Mouse (Mus musculus): ENCODE results near the gene Abhd8. TPM values are rescaled to one million over a fixed set of nuclear protein-coding genes. Genes with fewer than 3 reads are reported as not detected.

Abhd8 gene
- polyA plus RNA-seq, 1 experiment from 2014 or later: 46.6 TPM

DNA sequence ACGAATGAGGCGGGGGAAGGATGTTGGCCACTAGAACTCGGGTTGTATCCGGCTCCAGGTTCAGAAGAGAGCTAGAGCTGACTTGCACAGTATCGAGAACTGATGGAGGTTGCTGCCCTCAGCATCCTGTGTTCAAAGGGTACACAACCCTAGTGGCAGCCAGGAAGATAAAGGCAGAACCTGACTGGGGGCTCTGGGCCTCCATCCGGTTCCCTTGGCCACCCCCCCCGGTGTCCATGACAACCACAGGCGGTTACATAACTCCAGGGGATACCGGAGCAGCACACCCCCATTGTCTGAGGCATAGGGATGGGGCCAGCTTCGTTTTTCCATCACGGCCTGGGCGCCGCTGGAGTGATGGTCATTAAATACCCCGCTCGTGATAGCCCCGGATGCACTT lies 669 bp downstream of the Abhd8 start:
- H3K4me1 ChIP-seq (ENCODE audit: insufficient read depth, low read length): peaks cover 25% of the 10 kb centered on the region
- no peak overlapping the region for H3K27ac ChIP-seq (ENCODE audit: low read length)
- 4% methylated on average over 16 of the region's 16 CpGs for WGBS
- ATAC-seq (ENCODE audit: low FRiP score, low TSS enrichment): no peak
- H3K9me3 ChIP-seq (ENCODE audit: low read length): no peaks in the 10 kb centered on the region
- H3K36me3 ChIP-seq (ENCODE audit: insufficient read depth, low read length): peaks cover 13% of the 10 kb centered on the region; the same call in 1 of the 2 replicates
- peak overlapping the region; percentile 82 for H3K4me3 ChIP-seq (ENCODE audit: low read length)
- no peaks in the 10 kb centered on the region for H3K27me3 ChIP-seq (ENCODE audit: insufficient read depth, low read length)
- peak overlapping the region; percentile 83 for H3K4me2 ChIP-seq (replicated peaks; ENCODE audit: low read depth, low read length)
- H3K9ac ChIP-seq (replicated peaks; ENCODE audit: low read length): peak overlapping the region; percentile 82

DNA sequence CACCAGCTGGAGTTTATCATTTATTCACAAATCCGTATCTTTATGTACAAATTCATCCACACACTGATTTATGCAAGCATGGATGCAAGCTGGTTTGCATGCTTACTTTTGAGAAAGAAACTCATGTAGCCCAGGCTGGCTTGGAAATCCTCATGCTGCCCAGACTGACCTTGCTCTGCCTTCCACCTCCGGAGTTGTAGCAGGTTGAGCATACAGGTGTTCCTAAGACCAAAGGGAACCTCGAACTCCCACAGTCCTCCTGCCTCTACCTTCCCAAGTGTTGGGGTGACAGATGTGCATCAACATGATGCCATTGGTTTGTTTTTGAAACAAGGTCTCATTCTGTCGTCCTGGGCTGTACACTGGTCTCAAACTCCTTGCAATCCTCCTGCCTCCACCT lies 1.3 kb downstream of the Abhd8 start:
- 76% methylated on average over 4 of the region's 4 CpGs for WGBS
- no peaks in the 10 kb centered on the region for H3K27me3 ChIP-seq (ENCODE audit: insufficient read depth, low read length)
- peaks cover 25% of the 10 kb centered on the region for H3K4me1 ChIP-seq (ENCODE audit: insufficient read depth, low read length)
- peak overlapping the region; percentile 83 for H3K4me2 ChIP-seq (replicated peaks; ENCODE audit: low read depth, low read length)
- no peak overlapping the region; the same call in 1 of the 2 replicates for H3K9ac ChIP-seq (replicated peaks; ENCODE audit: low read length)
- H3K36me3 ChIP-seq (ENCODE audit: insufficient read depth, low read length): peaks cover 13% of the 10 kb centered on the region; the same call in 1 of the 2 replicates
- H3K9me3 ChIP-seq (ENCODE audit: low read length): no peaks in the 10 kb centered on the region
- peak overlapping the region; percentile 82; the same call in 1 of the 2 replicates for H3K4me3 ChIP-seq (ENCODE audit: low read length)
- no peak for ATAC-seq (ENCODE audit: low FRiP score, low TSS enrichment)
- H3K27ac ChIP-seq (ENCODE audit: low read length): no peak overlapping the region

DNA sequence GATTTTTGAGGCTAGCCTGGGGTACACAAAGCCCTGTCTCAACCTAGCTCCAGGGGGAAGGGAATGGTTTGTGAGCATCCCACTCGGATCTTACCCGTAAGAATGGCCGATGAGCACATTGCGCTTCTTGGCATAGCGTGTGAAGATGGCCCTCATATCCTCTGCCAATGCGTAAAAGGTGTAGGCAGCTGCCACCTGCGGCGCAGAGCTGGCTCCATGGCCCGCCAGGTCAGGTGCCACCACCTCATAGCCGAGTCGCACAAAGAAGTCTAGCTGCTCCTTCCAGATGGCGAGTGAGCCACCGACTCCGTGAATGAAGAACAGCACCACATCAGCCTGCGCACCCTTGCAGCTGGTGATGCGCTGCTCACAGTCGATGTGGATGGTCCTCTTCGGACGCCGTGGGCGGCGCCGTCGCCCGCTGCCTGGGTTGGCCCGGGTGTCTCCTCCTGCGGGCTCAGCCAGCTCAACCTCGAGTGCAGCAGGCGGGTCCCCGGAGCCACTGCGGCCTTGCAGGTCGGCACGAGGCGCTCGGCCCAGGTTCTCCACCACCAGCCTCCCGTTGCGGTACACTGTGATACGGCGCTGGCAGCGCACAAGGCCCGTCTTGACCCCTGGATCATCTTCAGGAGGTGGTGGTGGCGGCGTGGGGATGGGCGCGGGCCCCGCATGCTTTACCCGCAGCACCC lies 2.2 kb downstream of the Abhd8 start:
- H3K4me1 ChIP-seq (ENCODE audit: insufficient read depth, low read length): peaks cover 25% of the 10 kb centered on the region
- H3K4me2 ChIP-seq (replicated peaks; ENCODE audit: low read depth, low read length): no peak overlapping the region
- no peak for ATAC-seq (ENCODE audit: low FRiP score, low TSS enrichment)
- H3K36me3 ChIP-seq (ENCODE audit: insufficient read depth, low read length): peaks cover 13% of the 10 kb centered on the region; the same call in 1 of the 2 replicates
- H3K9me3 ChIP-seq (ENCODE audit: low read length): no peaks in the 10 kb centered on the region
- H3K4me3 ChIP-seq (ENCODE audit: low read length): no peak overlapping the region
- no peak overlapping the region for H3K27ac ChIP-seq (ENCODE audit: low read length)
- no peak overlapping the region for H3K9ac ChIP-seq (replicated peaks; ENCODE audit: low read length)
- no peaks in the 10 kb centered on the region for H3K27me3 ChIP-seq (ENCODE audit: insufficient read depth, low read length)
- WGBS: 89% methylated on average over 44 of the region's 47 CpGs

DNA sequence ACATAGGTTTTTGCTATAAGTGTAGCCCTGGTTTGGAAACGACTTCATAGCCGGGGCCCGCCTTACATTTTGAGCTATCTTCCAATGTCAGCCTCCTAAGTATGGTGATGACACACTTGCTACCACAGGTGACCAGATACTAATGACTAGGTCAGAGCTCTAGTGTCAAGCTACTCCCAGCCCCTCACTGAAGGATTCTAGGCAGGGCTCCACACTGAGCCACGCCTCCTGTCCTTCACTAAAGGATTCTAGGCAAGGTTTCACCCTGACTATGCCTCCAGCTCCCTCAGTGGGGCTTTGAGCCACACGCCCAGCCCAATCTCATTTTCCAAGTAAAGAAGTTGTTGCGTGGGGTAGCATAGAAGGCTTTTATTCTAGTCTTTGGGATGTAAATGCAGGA lies 2.7 kb downstream of the Abhd8 start:
- Histone ChIP-seq H3K4me3 (ENCODE audit: low read length) (no peak overlapping the region), H3K9ac (replicated peaks; ENCODE audit: low read length) (no peak overlapping the region), H3K4me2 (replicated peaks; ENCODE audit: low read depth, low read length) (no peak overlapping the region), H3K27me3 (ENCODE audit: insufficient read depth, low read length) (no peaks in the 10 kb centered on the region), H3K4me1 (ENCODE audit: insufficient read depth, low read length) (peaks cover 22% of the 10 kb centered on the region), H3K36me3 (ENCODE audit: insufficient read depth, low read length) (peaks cover 13% of the 10 kb centered on the region; the same call in 1 of the 2 replicates), H3K27ac (ENCODE audit: low read length) (no peak overlapping the region), H3K9me3 (ENCODE audit: low read length) (no peaks in the 10 kb centered on the region)
- no peak for ATAC-seq (ENCODE audit: low FRiP score, low TSS enrichment)
- 93% methylated on average over 6 of the region's 6 CpGs for WGBS

DNA sequence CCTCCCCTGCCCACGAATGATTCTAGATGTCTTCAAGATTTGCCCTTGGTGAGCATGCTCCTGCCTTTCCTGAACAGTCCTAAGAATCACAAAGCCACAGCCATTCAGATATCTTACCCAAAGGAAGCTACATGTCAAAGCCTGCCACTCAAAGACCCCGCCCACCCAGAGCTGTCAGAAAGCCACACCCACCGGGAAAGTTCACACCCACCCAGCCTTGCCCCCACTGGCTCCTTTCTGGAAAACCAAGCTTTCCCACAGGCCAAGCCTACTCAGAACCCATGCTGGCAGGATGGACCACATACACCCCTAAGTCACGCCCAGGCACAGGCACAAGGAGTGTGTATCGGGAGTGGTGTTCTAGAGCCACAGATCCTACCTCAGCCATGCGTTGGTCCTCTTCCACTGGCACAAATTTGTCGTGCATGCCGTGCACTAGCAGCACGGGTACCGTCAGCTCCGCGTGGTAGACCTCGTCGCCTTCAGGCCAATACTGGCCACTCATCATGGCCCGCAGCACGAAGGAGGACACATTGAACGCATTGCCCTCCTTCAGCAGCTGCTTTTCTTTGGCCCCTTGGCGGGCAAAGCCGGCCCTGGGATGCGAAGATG lies 5.7 kb downstream of the Abhd8 start:
- H3K36me3 ChIP-seq (ENCODE audit: insufficient read depth, low read length): peaks cover 13% of the 10 kb centered on the region; the same call in 1 of the 2 replicates
- no peak overlapping the region for H3K4me2 ChIP-seq (replicated peaks; ENCODE audit: low read depth, low read length)
- WGBS: 81% methylated on average over 20 of the region's 20 CpGs
- H3K9ac ChIP-seq (replicated peaks; ENCODE audit: low read length): no peak overlapping the region
- peaks cover 7% of the 10 kb centered on the region; the same call in 1 of the 2 replicates for H3K4me1 ChIP-seq (ENCODE audit: insufficient read depth, low read length)
- no peak overlapping the region for H3K27ac ChIP-seq (ENCODE audit: low read length)
- no peaks in the 10 kb centered on the region for H3K9me3 ChIP-seq (ENCODE audit: low read length)
- no peak for ATAC-seq (ENCODE audit: low FRiP score, low TSS enrichment)
- no peak overlapping the region for H3K4me3 ChIP-seq (ENCODE audit: low read length)
- no peaks in the 10 kb centered on the region for H3K27me3 ChIP-seq (ENCODE audit: insufficient read depth, low read length)

DNA sequence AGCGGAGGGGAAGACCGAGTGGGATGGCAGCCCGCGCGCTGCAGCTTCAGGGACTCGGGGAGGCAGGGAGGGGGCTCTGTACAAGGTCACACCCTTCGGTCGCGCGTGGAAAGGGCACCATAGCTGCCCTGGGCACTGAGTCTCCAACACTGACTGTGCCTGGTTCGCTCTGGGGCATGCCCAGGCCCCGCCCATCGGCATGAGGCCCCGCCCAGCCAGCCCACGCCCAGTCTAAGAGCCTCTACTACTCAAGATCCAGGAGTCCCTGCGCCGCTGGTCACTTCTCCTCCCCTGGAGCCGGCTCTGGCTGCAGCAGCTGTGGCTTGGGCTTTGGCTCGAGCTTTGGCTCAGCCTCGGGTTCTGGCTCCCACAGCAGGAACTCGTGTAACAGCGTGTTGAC lies 6.5 kb downstream of the Abhd8 start:
- Histone ChIP-seq H3K36me3 (ENCODE audit: insufficient read depth, low read length) (peaks cover 13% of the 10 kb centered on the region; the same call in 1 of the 2 replicates), H3K27ac (ENCODE audit: low read length) (no peak overlapping the region), H3K4me1 (ENCODE audit: insufficient read depth, low read length) (no peaks in the 10 kb centered on the region), H3K4me3 (ENCODE audit: low read length) (no peak overlapping the region), H3K27me3 (ENCODE audit: insufficient read depth, low read length) (no peaks in the 10 kb centered on the region), H3K9me3 (ENCODE audit: low read length) (no peaks in the 10 kb centered on the region), H3K9ac (replicated peaks; ENCODE audit: low read length) (no peak overlapping the region), H3K4me2 (replicated peaks; ENCODE audit: low read depth, low read length) (no peak overlapping the region)
- WGBS: 45% methylated on average over 22 of the region's 22 CpGs
- ATAC-seq (ENCODE audit: low FRiP score, low TSS enrichment): no peak

DNA sequence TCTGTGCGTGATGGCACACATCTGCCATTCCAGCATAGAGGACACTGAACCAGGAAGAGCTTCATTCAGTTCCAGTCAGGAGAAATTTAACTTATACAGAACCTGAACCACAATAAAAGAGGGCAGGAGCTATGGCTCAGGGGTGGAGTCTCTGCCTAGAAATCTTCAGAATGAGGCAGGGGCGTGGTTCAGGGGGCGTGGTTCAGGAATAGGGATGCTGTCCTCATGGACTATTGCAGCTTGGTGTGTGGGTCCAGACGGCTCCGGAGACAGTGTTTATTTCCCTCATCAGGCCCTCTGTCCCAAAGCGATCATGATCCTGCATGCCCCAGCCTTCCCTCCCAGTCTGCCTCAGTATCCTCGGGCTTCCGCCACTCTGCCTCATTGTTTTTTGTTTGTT lies 8.8 kb downstream of the Abhd8 start:
- 76% methylated on average over 8 of the region's 8 CpGs for WGBS
- H3K4me2 ChIP-seq (replicated peaks; ENCODE audit: low read depth, low read length): no peak overlapping the region
- no peaks in the 10 kb centered on the region for H3K27me3 ChIP-seq (ENCODE audit: insufficient read depth, low read length)
- no peak overlapping the region for H3K4me3 ChIP-seq (ENCODE audit: low read length)
- H3K9ac ChIP-seq (replicated peaks; ENCODE audit: low read length): no peak overlapping the region
- no peak for ATAC-seq (ENCODE audit: low FRiP score, low TSS enrichment)
- no peaks in the 10 kb centered on the region for H3K4me1 ChIP-seq (ENCODE audit: insufficient read depth, low read length)
- H3K9me3 ChIP-seq (ENCODE audit: low read length): no peaks in the 10 kb centered on the region
- no peak overlapping the region for H3K27ac ChIP-seq (ENCODE audit: low read length)
- H3K36me3 ChIP-seq (ENCODE audit: insufficient read depth, low read length): peaks cover 5% of the 10 kb centered on the region; the same call in 1 of the 2 replicates

DNA sequence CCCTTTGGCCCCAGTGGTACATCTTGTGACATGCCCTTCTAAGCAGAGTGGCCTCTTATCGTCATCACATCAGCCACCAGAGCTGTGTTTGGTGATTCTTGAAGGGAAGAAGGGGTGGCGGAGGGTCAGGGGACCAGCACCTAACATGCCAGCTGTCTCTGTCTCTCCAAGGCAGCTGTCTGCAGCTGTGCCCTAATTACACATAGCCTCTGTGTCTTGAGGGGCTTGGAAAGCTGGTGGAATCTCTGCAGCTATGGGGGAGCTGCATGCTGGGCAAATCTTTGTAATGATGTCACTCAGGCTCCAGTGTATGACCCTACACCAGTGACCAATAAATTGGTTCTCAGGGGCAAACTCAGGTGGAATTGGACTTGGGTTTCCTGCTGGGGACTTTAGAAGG lies 10.8 kb downstream of the Abhd8 start:
- no peaks in the 10 kb centered on the region for H3K36me3 ChIP-seq (ENCODE audit: insufficient read depth, low read length)
- no peak overlapping the region for H3K9ac ChIP-seq (replicated peaks; ENCODE audit: low read length)
- H3K4me2 ChIP-seq (replicated peaks; ENCODE audit: low read depth, low read length): no peak overlapping the region
- no peaks in the 10 kb centered on the region for H3K27me3 ChIP-seq (ENCODE audit: insufficient read depth, low read length)
- H3K27ac ChIP-seq (ENCODE audit: low read length): no peak overlapping the region
- H3K4me1 ChIP-seq (ENCODE audit: insufficient read depth, low read length): no peaks in the 10 kb centered on the region
- H3K9me3 ChIP-seq (ENCODE audit: low read length): no peaks in the 10 kb centered on the region
- WGBS: 59% methylated on average over 2 of the region's 2 CpGs
- ATAC-seq (ENCODE audit: low FRiP score, low TSS enrichment): no peak
- H3K4me3 ChIP-seq (ENCODE audit: low read length): no peak overlapping the region

DNA sequence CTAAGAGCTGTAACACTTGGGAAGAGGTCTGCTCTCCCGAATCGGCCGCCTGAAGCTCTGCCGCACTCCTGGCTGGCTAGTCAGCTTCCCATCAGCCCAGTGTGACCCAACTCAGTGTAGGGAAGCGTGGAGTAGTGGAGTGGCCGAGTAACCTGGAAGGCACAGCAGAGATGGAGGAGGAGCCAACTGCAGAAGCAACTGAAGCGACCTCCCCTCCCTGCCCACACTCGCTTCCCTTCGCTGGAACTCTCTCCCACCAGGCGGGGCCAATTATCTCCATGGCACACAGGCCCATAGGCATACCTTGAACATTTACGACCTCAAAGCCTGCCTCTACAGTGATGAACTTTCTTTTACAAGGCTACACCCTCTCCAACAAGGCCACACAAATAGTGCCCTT lies 11.7 kb downstream of the Abhd8 start:
- H3K4me2 ChIP-seq (replicated peaks; ENCODE audit: low read depth, low read length): no peak overlapping the region
- no peaks in the 10 kb centered on the region for H3K9me3 ChIP-seq (ENCODE audit: low read length)
- WGBS: 36% methylated on average over 11 of the region's 11 CpGs
- H3K36me3 ChIP-seq (ENCODE audit: insufficient read depth, low read length): no peaks in the 10 kb centered on the region
- 0 out of 2 replicates have a peak, but pooled peaks have one; percentile 51 for ATAC-seq (ENCODE audit: low FRiP score, low TSS enrichment)
- H3K4me1 ChIP-seq (ENCODE audit: insufficient read depth, low read length): no peaks in the 10 kb centered on the region
- no peaks in the 10 kb centered on the region for H3K27me3 ChIP-seq (ENCODE audit: insufficient read depth, low read length)
- no peak overlapping the region for H3K4me3 ChIP-seq (ENCODE audit: low read length)
- no peak overlapping the region for H3K27ac ChIP-seq (ENCODE audit: low read length)
- H3K9ac ChIP-seq (replicated peaks; ENCODE audit: low read length): no peak overlapping the region

DNA sequence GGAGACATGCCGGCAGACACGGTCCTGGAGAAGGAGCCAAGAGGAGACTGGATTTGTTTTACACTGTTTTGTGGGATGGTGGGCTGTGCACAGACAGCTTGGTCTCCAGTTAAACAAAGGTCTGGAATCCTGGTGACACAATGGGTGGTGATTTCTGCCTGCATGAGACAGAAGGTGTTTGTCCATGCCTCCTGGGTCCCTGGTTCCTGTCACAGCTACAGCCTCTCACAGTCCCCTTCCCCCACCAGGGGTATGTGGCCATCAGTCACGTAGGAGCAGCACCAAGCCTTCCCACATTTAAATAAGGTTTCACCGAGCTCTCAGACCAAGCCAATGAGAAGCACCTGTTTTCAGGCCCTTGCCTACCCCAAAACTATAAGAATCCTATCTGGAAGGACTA lies 12.1 kb downstream of the Abhd8 start:
- Histone ChIP-seq H3K27ac (ENCODE audit: low read length) (no peak overlapping the region), H3K4me1 (ENCODE audit: insufficient read depth, low read length) (no peaks in the 10 kb centered on the region), H3K4me3 (ENCODE audit: low read length) (no peak overlapping the region), H3K36me3 (ENCODE audit: insufficient read depth, low read length) (no peaks in the 10 kb centered on the region), H3K9ac (replicated peaks; ENCODE audit: low read length) (no peak overlapping the region), H3K4me2 (replicated peaks; ENCODE audit: low read depth, low read length) (no peak overlapping the region), H3K9me3 (ENCODE audit: low read length) (no peaks in the 10 kb centered on the region), H3K27me3 (ENCODE audit: insufficient read depth, low read length) (no peaks in the 10 kb centered on the region)
- no peak for ATAC-seq (ENCODE audit: low FRiP score, low TSS enrichment)
- WGBS: 62% methylated on average over 4 of the region's 4 CpGs
